Mouse (Mus musculus) spleen, postnatal 36 days (tissue): ENCODE measurements around the gene Slc15a4.
A peak's percentile ranks its signal among the peaks of the same experiment; 100 is the strongest.

ENCODE experiments used
- DNase-seq, 2 experiments: peaks; one replicate each; pipeline ENCODE4 v3.0.0; 2022; ENCODE audit warnings: low spot score in 2 of 2, mixed read lengths in 1 of 2

Gene Slc15a4

DNA sequence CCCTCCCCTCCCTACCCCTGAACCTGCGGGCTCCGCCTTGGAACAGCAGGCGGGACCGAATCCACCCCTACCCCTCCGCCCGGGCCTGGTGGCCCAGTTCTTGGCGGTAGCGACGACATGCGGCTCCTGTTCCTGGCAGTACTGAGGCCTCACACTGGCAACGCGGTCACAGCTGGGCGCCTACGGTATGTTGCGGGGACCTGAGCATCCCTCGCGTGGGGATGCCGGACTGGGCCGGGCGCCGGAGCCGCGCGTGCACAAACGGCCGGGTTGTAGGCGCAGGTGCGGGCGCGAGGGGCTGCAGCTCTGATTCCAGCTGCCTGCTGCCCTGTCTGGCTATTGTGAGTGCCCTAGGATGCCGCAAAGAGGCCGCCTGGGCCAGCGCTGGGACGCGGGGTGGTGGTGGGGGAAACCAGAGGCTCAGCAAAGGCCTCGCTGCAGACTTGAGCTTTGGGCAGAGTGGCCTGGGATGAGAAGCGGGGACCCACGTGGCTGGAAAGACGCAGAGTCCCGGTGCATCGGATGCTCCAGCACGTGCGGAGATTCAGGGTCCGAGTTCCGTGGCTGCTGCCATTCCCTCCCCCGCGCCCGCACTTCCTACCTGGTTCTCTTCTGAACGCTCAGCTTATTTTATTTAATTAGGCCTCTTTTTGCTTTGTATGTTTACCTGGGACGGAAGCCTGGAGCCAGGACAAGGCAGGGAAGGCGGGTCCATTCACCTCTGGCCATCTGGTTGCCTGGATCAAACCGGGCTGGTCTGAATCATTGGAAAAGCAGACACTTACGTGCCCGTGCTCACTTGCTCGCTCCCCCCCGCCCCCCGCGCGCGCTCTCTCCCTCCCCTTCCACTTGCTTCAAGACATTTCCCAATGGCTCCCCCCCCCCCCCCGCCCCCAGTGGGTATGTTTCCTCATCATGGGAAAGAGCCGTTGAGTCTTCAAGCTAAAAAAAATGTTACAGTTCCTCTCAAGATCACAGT lies at the start of gene Slc15a4, which contains the start of gene Glt1d1:
Gene Slc15a4 (minus strand): TSS at position 731 of the 979 bp plus-strand sequence.
Gene Glt1d1 (plus strand): TSS at position 96 of the 979 bp plus-strand sequence.
- no peak for DNase-seq

- DNase-seq, result no peak
Measured at GRCm38 (mm10) chr5:127678501-127678900, 45.8 kb upstream of the Slc15a4 start.

GRCm38 (mm10) chr5:127677561-127677960 lies 44.9 kb upstream of the Slc15a4 start:
- no peak for DNase-seq

DNA sequence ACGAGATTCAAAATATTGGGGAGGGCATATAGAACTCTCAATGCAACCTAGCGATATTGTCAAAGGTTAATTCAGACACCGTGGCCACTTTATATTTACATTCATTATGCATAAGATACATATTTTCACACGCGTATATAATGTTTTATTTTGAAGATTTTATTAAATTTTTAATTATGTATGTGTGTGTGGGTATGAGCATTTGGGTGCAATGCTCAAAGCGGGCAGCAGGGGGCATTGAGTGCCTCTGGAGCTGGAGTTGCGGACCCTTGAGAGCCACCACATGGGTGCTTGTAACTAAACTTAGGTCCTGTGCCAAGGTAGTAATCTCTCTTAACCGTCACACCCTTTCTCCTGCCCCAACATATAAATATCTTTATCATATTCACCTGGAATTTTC lies 41.2 kb upstream of the Slc15a4 start:
- no peak for DNase-seq

GRCm38 (mm10) chr5:127660979-127661378 lies 28.3 kb upstream of the Slc15a4 start:
- DNase-seq, result no peak

DNA sequence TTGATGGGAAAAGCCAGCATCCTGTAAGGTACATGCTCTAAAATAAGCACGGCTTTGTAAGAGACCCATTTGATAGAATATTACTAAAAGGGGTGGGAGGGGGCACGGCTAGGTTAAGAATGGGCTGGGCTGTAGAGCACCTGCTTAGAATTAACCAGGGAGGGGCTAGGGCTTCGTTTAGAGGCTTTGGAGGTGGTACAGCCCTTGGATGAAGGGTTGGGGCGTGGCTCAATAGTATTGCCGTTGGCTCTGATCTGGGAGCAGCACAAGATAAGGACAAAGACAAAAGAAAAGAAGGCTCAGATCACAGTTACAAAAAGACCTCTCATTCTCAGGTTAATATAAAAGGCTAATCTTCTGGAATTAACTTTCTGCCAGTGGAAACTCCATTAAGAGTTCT lies 27.6 kb upstream of the Slc15a4 start:
- no peak for DNase-seq

GRCm38 (mm10) chr5:127659312-127659711 lies 26.6 kb upstream of the Slc15a4 start:
- DNase-seq, result no peak

GRCm38 (mm10) chr5:127658257-127658656 lies 25.6 kb upstream of the Slc15a4 start:
- no peak for DNase-seq

DNA sequence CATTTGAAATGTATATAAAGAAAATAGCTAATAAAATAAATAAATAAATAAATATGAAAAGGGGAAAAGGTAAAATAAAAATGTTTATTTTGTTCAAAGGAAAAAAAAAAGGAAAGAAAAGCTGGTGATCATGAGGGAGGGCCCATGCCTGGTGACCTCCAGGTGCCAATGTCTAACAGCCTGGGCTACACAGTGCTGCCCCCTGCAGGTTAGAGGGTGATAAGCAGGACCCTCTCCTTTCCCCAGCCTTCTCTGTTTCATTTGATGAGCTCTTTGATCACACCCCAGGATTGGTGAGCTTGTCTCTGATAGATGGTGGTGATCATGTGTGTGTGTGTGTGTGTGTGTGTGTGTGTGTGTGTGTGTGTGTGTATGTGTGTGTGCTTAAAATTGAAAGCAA lies 16.4 kb upstream of the Slc15a4 start:
- peak; percentile 15 to 25 for DNase-seq

GRCm38 (mm10) chr5:127648046-127648445 lies 15.3 kb upstream of the Slc15a4 start:
- peak; percentile 27 to 32 for DNase-seq

DNA sequence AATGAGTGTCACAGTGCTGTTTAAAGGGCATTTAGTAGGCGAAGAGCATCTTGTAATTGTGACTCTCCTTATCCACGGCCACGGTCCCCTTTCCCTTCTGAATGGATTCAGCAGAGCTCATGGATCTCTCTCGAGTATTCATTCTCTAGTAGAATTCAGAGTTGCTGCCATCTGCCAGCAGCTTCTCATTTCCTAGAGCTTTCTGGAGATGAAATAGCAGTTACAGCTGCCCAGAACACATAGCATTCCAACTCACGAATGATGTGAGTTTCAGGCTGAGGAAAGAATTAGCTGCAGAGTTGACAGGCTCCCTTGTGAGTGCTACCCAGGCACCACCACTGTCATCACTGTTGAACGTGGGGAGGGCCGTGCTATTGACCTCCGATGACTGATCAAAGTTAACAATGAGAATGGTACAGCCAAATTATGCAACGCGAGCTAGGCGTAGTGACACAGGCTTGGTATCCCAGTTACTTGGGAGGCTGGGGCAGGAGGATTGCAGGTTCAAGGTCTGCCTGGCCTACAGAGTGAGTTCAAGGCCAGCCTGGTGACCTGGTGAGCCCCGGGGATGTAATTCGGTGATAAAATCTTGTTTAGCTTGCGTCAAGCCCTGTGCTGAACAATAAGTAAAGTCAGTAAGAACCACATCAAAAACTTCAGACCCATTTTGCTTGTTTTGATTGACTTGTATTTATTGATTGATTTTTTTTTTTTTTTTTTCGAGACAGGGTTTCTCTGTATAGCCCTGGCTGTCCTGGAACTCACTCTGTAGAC lies 8.7 kb upstream of the Slc15a4 start:
- DNase-seq, result no peak

DNA sequence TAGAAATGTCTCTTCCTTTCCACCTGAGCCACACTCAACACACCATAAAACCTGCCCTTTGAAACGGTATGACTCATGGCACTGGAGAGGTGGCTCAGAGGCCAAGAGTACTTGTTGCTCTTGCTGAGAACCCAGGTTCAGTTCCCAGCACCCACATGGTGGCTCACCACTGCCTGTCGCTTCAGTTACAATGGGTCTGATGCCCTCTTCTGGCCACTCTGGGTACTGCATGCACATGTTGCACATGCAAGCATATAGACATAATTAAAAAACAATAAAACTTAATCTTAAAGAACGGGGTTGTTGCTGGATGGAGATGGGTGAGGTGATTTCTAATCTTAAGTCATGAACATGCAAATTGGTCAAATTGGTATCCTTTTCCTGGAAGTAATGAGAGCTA lies 7.7 kb upstream of the Slc15a4 start:
- no peak for DNase-seq

GRCm38 (mm10) chr5:127639635-127640034 lies 6.9 kb upstream of the Slc15a4 start:
- DNase-seq, result no peak

DNA sequence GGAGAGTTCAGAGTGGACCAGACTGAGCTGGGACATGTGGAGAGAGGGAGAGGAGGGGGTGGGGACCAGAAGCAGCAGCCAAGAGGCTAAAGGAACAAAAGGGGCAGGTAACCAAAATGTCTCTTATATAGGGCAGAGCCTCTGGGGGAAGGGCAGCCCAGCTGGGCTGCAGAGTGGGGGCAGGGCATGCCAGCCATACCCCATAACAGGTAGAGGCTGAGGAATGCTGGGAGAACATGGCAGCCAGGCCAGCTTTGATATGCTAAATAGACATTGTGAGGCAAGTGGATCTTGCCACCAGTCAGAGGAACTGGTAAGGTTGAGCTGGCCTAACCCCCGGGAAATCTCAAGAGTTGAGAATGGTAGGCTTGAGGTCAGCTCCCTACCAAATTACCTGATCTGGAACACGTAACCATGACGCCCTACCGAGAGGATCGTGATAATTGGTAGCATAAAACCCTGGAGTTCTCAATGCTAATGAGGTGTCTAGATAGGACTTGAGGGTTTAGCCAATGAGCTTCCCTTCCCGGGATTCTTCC lies 6.4 kb upstream of the Slc15a4 start:
- DNase-seq, result no peak

GRCm38 (mm10) chr5:127638177-127638576 lies 5.5 kb upstream of the Slc15a4 start:
- no peak for DNase-seq

DNA sequence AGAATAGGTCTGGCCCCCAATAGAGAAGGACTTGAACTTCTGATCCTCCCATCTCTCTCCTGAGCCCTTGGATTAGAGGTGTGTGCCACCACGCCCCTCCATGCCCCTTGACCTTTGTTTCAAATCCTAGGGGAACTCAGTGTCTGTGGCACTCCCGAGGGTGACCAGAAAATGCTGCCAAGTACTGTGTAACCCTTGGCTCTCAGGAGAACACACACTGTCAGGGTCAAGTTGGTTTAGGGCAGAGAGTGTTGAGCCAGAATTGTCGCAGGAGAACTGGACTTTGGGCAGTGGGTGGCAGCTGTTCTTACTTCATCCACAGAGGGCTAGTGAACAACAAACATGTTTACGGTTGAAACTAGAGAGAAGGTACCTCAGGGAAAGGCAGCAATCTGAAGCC lies 4.9 kb upstream of the Slc15a4 start:
- no peak for DNase-seq

DNA sequence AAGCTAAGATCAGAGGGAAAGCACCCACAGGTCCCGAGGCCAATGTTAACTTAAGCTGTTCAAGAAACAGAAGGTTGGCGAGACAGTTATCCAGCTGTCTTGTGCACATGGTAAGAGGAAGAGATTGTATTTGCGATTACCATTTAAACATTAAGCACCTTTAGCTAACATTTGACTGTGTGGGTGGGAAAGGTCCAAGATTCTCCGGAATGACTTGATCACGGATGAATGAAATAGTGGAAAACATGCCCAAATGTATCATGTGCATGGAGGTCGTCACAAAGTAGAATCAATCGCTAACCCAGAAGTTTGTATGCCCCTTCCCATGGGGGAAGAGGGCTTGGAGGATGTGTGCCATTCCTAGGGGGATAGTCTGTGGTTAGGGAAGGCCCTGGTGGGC lies 969 bp upstream of the Slc15a4 start:
- no peak for DNase-seq

DNA sequence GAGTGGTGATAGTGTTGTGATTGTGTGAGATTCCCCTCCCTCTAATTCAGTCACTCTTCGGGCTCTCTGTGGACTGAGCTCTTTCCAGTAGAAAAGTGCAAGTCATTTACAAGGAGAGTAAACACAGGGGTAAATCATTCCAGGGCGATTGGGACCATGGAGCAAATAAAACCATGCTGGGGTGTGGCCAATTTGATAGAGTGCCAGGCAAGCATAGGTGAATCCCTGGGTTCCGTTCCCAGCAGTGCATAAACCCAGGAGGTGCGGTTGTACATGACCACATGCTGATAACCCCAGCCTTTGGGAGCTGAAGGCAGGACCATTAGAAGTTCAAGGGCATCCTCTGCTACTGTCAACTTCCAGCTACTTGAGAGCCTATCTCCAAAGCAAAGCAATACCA lies 491 bp upstream of the Slc15a4 start:
- DNase-seq, result no peak

GRCm38 (mm10) chr5:127631671-127632070 lies 1.0 kb downstream of the Slc15a4 start:
- no peak for DNase-seq

DNA sequence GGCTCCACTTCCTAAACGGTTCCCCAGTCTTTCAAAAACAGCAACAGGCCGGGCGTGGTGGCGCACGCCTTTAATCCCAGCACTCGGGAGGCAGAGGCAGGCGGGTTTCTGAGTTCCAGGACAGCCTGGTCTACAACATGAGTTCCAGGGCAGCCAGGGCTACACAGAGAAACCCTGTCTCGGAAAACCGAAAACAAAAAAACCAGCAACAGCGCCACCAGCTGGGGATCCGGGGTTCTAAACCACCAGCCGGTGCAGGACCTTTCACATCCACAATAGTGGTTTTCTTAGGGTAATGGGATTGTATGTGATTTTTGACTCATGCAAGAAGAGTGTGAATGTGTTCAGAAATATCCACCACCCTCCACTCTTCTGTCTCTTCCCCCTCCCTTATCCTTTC lies 5.5 kb downstream of the Slc15a4 start:
- DNase-seq, result no peak

DNA sequence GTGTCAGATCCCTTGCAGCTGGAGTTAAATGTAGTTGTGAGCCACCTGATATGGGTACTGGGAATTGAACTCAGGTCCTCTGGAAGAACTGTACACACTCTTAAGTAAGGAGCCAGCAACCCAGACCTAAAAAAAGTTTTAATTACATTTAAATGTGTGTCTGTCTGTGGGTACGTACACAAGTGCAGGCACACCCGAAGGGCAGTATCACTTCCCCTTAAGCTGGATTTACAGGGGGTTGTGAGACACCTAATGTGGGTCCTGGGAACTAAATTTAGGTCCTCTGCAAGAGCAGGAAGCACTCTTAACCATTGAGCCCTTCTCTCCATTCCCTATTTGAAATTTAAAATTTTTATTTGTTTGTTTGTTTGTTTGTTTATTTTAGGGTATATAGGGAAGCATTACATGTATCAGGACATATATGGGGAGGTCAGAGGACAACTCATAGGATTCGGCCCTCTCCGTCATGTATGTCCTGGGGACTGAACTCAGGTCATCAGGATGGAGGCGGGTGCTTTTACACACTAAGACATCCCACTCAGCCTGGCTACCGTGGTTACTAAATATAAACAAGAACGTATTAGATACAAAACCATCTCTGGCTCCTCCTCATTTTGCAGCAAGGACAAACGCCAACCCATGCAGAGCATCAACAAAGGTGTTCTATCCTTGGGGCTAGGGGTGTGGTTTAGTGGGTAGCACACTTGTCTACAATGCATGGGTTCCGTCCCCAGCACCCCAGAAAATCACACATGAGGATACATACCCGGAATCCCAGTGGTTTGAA lies 8.1 kb downstream of the Slc15a4 start:
- DNase-seq, result peak; percentile 80 to 83
